Mouse (Mus musculus) adrenal gland, postnatal 25 days (tissue): ENCODE results near the gene Hnf1b. TPM values are rescaled to one million over a fixed set of nuclear protein-coding genes. Genes with fewer than 3 reads are reported as not detected.

Experiments
- DNase-seq: peaks from one replicate; pipeline ENCODE4 v3.0.0; 2021; ENCODE audit warnings: mixed read lengths
- long read RNA-seq: library from polyadenylated mRNA; stranded (forward); transcript quantifications from one replicate; pipeline ENCODE4 v2.0.0, GENCODE M21; 2021
- total RNA-seq: library from RNA; stranded (reverse); gene quantifications from 2 replicates; pipeline ENCODE4 v1.2.3, GENCODE M21; 2021

Hnf1b gene
- total RNA-seq = 0.24 TPM in 1 of 2 replicates, not detected in the other
- long read RNA-seq, partial matches to known transcripts = 3 of 4 reads
- long read RNA-seq, other reads (novel, unspliced or antisense) = 1 of 4 reads

DNA sequence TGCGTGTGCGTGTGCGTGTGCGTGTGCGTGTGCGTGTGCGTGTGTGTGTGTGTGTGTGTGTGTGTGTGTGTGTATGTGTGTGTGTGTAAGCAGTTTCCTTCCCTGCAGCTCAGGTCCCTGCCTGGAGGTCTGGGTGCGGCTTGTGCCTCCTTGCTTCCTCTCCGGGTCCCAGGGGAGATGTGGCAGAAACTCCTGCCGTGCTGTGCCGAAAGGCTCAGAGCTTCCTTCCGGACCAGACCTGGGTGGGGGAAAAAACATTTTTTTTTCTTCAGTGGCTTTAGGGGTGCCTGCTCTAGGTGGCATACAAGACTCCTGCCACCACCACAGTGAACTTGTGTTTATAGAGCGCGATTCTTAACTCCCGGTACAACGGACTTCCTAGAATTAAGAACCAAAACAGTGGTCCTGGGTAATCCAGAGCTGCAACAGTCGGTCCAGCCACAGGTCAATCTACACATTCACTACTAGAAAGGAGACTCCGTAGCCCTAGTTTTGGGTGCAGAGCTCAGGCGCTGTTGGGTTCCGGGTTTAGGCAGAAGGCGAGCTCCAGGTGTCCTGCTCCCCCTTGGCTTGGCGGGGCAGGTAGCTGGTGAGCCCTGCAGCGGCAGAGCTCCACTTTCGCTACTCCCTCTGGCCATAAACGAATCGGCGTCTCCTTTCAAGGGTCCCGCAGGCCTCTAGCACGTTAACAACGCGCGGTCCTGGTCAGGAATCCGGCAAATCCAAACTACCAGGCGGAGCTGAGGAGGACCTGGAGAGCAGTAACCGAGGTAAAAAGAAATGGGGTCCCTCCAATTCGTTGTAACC, at the start of gene Hnf1b:
Hnf1b (plus strand) TSS at position 535 of the 807 bp plus-strand sequence.
- DNase-seq = no peak

DNA sequence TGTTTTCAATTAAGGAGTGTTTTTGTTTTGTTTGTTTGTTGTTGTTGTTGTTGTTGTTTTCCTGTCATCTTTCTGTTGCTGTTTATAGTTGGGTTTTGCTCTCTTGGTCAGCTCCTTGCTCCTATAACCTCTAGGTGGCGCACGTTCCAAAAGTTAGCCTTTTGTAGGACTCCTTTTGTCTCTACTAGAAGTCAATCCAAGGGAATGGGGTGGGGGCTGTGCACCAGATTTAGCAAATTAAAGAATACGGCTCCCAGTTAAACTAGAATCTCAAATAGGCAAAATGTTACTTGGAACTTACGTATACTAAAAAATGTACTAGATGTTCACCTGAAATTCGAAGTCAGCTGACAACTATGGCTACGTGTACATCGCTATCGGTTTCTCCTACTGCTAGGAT, 47.7 kb upstream of the Hnf1b start:
- peak; percentile 18 for DNase-seq

DNA sequence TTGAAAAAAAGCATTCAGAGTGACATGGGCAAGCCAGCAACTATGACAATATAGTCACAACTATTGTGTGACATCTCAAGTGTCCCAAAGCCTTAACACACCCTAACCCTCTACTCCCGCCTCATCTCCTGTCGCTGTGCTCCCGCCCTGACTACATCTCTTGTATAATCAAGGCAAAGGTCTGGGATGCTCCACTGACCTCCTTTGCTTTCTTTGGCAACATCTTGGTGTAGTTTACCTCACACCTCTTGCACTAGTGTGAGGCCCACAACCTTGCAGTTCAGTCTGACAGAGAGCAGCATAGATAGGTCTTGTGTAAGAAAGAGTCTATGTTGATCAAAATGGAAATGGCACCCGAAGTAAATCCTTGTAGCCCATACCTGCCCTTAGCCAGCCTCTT, 47.3 kb upstream of the Hnf1b start:
- no peak for DNase-seq

DNA sequence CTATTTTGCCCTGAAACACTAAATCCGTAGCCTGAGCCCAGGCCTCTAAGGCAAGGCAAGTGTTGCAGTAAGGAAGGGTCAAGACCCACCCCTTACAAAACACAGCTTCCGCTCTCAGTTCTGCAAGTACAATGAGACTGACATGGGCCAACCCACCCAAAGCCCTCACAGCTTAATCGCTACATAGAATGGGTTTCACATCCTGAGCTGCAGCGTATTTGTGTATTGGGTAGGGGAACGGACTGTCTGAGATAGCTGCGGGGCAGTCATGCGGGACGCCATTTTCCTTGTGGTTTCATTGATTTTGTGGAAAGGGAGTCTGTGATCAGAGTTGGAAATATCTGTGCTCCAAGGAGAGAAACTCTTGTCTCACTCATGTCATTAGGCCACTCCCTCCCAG, 39.4 kb upstream of the Hnf1b start:
- DNase-seq = no peak

DNA sequence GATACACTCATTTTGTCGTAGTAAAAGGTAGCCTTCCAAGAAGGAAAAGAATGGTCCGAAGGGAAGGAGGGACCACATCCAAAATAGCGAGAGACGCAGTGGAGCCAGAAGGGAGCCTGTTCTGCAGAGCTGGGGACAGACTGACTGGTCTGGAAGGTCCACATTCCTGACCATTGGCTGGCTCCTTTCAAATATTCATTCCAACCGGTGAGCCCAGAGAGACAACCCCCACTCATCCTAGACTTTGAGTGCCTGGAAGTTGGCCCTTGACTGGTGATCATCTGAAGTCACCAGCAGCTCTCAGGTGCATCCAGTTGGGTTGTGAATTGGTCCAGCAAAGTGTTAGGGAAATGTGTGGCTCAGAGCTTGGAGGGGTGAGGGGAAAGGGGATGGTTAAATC, 34.7 kb upstream of the Hnf1b start:
- DNase-seq = no peak

DNA sequence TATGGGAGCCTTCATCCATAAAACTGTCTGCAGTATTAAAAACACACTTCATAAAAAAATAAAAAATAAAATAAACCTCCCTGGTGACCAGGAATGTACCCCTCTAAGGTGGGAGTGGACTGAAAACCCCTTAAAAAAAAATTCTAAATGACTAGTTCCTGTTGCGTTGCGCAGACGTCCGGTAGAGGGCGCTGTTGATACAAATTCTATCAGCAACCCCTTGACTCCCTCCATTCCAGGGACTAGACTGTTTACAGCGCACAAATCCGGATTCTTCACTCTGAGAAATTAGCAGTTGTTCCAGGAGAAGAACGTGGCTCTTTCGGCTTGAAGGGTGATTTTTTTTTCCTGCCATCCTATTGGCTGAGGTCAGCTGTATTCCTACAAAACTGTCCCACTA, 34.2 kb upstream of the Hnf1b start:
- peak; percentile 66 for DNase-seq

DNA sequence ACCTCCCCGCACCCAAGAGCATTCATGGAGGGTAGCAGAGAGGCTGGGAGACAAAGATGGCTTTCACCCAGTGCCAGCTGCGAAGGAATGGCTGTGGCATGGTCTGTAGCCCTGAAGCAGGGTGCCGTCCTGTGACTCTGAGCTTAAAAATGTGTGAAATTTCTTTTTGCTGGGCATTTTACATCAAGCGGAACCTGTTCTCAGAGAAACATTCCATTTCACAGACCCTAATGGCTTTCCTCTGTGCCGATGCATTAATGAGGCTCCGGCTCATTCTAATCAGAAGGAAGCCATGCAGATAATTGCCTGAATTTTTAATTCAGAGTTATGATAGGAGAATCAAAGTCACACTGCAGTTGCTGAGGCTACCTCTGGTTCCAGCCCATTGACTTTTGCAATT, 32.8 kb upstream of the Hnf1b start:
- no peak for DNase-seq

DNA sequence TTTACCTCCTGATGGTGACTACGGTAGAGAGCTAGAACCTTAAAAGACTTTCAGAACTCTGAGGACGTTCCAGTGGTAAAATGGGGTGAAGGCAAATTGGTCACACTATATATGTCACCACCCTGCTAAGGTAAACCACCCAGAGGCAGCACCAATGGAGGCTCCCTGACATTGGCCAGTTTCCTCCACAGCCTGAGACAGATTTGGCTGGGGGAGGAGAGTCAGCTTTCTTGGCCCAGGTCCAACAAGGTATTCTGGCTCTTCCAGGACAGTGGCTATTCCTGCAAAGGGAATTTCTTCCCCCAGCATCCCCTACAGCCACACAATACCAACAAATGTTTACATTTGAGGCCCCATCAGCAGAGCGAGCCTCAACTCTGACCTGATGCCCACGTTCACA, 31.9 kb upstream of the Hnf1b start:
- no peak for DNase-seq

DNA sequence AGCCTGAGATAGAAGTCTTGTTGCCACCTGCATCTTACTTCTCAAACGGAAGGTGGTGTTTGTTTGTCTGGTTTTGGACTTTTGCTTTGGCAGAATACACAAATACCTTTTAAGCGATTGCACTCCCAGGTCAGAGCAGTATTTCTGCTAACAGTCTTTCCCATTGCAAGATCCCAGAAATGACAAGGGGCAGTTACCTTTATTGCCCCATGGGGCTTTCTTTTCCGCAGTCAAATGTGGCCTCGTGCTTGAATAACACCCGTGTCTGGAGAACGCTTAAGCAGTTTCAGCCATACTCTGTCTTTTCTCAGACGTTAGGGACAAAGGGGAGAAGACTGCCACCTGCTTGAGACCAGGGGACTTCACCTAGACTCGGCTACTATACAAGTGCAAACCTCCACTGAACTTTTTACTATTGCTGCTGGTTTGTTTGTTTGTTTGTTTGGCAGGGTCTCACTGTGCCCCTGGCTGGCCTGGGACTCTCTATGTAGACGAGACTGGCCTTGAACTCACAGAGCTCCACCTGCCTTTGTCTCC, 31.2 kb upstream of the Hnf1b start:
- no peak for DNase-seq

DNA sequence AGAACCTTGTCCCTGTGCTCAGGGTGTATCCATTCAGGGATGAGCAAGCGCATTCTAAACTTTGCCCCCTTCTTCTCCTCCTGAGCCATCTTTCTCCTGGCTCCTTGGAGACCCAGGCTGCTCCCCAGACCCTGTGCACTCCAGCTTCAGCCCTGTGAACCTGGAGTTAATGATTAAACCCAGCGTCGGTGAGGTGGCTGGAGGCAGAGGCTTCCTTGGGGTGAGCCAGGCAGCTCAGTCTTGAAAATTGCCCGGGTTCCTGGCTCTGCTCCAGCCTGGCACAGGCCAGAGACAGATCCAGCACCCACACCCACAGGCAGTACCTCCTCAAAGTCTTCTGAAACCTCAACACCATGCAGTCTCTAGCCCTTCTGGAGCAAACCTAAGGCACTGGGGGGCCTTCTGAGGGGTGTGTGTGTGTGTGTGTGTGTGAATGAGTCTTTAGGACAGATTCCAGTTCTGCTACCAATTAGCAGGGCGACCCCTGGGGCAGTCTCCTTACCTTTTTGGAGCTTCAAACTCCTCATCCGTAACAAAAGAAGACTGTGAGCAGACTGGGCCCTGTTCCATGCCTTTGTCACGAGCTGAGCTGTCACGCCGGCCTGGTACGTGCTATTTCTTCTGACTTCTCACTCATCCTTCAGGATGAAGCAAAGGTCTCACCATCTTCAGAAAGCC, 29.9 kb upstream of the Hnf1b start:
- DNase-seq = no peak

DNA sequence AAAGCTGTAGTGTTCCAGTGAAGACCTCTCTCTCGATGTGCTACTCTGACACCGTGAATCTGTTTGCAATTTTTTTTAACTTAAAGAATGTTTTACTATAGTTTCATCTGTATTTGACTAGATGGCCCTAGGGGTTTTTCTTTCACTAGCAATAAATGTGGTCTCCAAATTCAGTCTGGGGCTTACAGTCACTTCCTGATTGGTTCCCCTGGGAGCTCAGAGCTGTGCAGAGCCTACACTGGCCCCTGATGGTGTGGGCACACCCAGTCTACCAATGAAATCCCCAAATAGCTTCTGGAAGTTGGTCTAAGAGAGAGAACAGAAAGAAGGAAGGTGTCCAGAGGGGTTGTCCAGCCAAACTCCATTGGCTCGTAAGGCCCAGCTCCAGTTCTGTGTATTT, 23.7 kb upstream of the Hnf1b start:
- DNase-seq = no peak

DNA sequence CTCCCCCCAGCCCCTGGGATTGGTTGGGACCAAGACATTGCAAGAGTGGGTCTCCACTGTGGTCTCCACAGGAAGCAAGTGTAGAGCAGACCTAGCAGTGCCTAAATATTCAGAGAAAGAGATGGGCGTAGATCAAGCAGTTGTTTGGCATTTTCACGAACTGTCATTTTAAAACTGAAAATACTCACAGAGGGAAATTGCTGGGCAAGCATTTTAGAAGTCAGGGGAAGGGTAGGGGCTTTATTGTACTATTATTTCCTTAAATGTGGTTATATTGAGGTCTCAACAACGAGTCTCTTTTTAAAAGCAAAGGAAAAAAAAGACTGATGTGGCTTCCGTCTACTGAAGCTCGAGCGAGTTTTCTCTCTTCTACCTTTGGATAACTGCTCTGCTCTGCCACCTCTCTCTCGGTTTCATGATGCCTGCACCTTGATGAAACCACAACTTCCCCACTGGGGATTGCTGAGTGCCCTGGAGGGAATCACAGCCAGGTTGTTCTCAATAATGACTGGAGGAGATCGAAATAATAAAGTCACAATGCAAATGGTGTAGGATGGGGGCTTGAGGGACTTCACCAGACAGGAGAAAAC, 21.2 kb upstream of the Hnf1b start:
- no peak for DNase-seq

DNA sequence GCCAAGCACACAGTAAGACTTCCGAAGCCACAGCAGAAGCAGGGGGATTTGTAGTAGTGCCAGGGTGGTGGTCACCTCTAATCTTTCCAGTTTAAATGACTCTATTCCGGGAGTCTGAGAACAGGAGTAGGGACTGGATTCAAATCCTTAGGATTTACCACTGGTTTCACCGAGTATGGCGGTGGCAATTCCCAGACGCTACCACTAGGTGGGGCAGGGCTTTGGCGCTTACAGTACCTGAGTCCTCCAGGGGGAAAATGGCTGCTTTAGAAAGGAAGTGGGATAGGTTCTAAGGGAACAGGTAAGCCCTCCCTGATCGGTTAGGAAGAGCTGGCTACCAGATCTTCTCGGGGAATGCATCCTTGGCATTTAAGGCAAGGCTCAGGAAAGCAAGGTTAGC, 17.5 kb upstream of the Hnf1b start:
- peak; percentile 43 for DNase-seq

DNA sequence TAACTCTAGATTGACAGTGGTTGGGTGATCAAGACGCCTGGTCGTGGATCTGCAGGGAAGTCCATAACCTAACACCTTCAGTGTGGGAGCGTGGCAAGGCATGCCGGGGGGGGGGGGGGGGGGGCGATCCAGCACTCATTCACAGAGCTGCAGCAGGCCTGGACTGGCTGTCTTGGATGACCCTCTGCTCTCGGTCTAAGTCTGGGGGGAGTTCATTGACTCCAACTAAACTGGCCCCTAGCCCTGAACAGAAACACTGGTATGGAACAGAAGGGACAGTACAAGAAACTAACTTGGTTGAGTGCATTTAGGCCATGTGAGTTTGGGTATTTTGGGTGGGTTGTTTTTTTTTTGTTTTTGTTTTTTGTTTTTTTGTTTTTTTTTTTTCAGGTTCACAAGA, 16.3 kb upstream of the Hnf1b start:
- no peak for DNase-seq

DNA sequence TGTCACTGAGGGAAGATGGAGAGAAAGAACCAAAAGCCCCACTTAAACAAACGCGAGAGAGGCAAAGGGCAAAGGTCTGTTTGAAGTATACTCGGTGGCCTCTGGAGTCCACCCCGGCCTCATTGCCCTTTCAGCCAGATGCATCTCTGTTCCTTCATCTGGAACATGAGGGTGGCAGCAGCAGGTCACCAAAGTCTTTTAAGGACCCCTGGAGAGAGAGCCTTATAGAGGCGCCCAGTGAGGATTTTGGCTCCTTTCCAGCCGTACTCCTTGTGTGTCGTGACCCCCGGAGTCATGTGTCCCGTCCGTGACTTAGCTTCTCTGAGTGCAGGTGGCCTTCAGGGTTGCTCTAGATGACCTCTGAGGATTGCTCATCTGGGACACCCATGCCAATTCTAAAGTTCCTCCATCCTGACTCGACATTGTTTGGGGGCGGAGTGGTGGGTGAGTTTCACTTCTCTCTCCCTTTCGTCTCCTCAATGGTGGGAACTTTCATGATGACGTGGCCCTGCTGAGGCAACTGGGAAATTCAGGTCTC, 15.8 kb upstream of the Hnf1b start:
- DNase-seq = peak; percentile 4

DNA sequence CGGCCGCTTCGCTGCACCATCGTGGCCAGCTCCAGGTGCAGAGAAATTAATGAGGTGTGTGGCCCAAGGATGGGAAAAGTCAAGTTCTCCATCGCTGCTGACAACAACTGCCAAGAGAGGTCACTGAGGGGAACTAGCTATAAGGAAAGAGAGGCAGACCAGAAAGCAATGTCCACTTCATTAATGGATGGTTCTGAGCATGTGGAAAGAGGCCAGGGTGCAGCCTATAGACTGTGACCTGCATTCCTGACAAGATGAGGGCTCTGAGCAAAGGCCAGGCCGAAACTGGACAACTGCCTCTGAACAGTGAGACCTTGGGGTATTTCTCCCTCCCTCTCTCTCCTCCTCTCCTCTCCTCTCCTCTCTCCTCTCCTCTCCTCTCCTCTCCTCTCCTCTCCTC, 10.4 kb upstream of the Hnf1b start:
- no peak for DNase-seq

DNA sequence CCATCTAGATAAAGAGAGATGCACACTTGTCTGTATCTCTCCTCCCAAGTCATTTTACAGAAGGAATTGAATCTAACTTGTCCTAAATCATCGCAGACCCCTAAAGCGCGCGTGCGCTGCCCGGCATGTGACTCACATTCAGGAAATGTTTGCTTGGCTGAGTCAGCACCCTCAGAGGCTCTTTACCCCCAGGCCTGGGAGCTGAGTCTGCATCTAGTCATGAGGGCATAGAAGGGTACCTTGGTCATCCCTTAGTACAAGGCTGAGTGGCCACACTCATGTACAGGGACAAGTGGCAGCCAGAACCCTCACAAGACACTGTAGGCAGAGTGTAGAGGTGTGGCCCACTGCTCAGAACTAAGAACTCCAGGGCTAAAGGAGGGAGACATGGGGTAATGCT, 6.3 kb upstream of the Hnf1b start:
- DNase-seq = no peak

DNA sequence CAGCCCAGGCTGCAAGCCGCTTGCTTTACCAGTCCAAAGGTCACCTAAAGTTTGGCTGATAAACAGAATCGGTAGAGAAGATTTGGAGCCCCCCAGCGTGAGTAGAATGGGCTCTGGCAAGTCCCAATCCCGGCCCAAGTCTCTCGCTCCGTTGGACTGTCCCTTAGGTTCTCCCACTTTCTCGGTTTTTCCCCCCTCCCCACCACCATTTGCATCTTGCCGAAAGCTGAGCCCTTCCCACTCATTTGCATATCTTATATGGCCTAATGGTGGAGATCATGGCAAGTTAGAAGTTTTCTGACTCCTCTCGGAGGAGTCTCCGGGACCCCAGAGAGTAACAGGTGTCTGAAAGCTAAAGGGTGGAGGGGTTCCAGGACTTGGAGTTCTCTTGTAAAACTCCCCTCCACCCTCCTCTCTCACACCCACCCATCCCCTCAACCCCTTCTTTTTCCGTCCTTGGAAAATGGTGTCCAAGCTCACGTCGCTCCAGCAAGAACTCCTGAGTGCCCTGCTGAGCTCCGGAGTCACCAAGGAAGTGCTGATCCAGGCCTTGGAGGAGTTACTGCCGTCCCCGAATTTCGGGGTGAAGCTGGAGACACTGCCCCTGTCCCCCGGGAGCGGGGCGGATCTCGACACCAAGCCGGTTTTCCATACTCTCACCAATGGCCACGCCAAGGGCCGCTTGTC, 866 bp downstream of the Hnf1b start:
- no peak for DNase-seq

DNA sequence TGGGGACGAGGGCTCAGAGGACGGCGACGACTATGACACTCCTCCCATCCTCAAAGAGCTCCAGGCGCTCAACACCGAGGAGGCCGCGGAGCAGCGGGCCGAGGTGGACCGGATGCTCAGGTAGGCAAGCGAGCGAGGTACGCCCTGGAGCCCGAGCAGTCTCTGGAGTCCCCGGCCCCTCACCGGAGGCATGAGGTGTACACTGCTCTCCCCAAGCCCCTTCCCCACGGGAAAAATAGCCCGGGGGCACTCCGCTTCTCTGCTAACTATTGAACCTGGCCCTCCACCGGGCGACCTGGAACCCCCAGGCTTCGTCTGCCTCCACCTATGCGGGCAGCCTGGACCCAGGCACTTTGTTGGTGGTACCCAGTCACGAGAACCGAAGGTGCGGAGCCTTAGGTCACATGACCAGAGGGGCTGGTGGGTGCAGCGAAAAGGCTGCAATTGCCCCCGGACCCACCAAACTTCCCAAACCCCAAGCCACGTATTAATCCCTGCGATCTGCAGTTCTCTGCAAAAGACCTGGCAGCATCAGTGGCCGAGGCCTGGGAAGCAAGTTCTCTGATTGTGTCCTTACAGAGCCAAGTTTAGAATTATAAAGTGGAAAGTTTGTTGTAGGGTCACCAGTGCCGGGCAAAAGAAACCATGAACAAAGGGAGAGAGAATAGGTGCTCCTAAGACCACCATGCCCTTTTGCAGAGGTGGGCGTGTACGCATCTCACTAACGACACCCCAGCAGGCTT, 1.6 kb downstream of the Hnf1b start:
- no peak for DNase-seq

DNA sequence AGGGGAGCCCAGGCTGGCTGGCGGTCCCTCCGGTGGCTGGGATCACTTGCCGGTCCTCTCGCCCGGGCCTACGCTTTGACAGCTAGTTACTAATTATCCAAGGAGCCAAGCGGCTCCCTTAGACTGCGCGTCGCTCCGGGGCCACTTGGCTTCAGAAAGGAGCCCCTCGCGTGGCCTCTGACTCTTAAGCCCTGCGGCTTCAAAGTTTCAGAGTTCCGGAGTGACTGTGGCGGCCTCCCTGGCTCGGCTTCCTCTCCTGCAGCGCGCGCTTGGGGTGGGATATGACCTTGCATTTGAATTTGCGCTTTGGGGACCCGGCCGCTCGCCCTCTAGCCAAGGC, 2.1 kb downstream of the Hnf1b start:
- DNase-seq = no peak

DNA sequence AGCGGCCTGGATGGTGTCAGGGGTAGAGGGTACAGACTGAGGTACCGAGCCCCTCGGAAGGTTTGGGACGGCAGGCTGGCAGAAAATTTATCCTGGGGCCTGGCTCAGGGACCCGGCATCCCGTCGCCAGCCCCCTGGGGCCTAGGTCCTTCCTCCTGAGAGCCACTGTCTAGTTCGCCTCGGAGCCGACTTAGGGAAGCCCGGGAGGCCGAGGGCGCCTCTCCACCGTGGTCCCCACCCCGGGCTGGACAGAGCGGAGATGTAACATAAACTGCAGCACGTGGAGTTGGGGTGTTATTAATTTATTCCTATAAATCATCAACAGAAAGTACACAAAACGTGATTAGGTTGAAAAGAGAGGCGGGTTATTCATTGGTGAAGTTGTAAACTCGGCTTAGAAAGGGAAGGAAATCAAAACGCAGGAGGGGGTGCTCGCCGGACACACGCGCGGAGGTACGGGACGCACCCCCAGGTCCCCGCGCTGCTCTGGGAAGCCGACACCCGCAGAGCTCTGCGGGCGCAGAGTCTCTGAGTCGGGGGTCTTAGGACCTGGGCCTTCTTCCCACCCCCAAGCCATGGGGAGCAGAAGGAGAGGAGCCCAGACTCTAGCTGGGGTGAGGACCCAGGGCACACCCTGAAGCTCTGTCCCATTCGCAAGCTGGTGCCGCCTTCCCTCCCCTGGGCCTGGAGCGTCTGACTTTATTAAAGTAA, 2.8 kb downstream of the Hnf1b start:
- DNase-seq = no peak
